Mouse (Mus musculus) thymus, adult 2 months (tissue): ENCODE measurements around the gene Med9.

Experiments
- CTCF ChIP-seq: fragments of 200-500 bp; IDR thresholded peaks from 2 replicates; pipeline ENCODE4 v1.5.1; 2012; ENCODE audit warnings: mild to moderate bottlenecking, control low read depth, low read length, moderate library complexity, borderline replicate concordance; ENCODE audit not compliant: control insufficient read depth, poor library complexity, insufficient read depth; ENCODE audit errors: extremely low read depth
- POLR2A ChIP-seq: fragments of 200-500 bp; IDR thresholded peaks from 2 replicates; pipeline ENCODE4 v1.6.1; 2012; ENCODE audit warnings: mild to moderate bottlenecking, low read length, control low read depth, moderate library complexity; ENCODE audit not compliant: control insufficient read depth, poor library complexity, insufficient read depth; ENCODE audit errors: extremely low read depth

DNA sequence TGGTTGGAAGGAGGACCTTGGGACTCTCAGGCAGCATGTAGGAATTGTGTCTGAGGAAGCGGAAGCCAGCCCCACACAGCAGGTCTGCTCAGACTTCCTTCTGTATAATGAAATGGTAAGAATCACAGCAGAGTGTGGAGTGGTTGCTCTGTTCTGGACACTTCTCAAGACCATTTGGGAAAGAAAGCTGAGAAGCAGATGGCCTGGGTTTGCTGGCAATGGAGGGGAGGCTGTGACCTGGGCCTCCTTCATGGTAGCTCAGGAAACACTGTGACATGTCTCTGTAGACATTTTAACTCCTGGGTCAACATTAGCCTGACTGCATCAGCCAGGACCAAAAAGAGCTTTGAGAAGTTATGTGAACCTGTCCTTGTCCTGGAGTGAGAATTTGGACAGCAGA lies 47.0 kb upstream of the Med9 start:
- no peak for TF ChIP-seq CTCF
- TF ChIP-seq POLR2A, result no peak
